Mouse (Mus musculus): ENCODE results near the gene Fam83c.
A peak's percentile ranks its signal among the peaks of the same experiment; 100 is the strongest.

Fam83c gene

GRCm38 (mm10) chr2:155826630-155827424 lies 7.8 kb downstream of the Fam83c start, which contains the start of gene Eif6:
Gene Eif6, minus strand, starts transcription at chr2:155826925.
- peak; percentile 84 for DNase-seq (ENCODE audit: low spot score)

- DNase-seq (ENCODE audit: low spot score): no peak
Observed at GRCm38 (mm10) chr2:155825904-155826629, 8.6 kb downstream of the Fam83c start.

DNA sequence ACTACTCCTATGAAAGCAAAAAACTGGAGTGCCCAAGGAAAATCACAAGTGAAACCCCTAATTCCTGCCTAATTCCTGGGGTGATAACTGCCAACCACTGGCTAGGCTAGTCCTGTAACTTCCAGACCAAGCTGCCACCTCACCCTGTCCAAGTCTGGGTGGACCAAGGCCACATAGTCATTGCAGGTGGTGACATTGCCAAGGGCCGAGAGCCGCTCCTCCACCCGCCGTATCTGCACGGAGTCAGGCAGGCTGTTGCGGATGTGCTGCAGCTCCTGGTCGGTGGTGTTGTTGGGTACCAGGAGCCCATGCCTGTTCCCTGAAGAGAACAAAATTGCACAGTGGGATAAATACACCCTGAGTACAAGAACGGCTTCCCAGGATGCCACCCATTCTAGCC lies 10.9 kb downstream of the Fam83c start:
- no peak for DNase-seq (ENCODE audit: low spot score)

DNA sequence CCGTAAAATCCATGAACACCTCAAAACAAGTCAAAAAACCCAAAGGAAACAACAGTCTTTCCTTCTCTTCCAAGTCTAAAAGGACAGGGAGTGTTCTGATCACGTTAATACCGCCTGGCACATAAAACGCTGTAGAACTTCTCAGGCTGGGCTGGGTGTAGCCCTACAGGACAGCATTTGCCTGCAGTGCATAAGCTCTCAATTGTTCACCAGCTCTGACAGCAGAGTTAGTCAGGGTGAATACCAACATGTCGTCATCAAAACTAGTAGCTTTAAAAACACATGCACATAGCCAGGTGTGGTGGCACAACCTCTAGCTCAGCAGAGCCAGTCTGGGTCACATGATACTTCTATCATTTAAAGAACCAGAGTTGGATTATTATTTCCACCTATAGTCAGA lies 13.9 kb downstream of the Fam83c start:
- DNase-seq (ENCODE audit: low spot score): no peak

GRCm38 (mm10) chr2:155819449-155820251 lies 15.0 kb downstream of the Fam83c start:
- no peak for DNase-seq (ENCODE audit: low spot score)

GRCm38 (mm10) chr2:155819392-155819448 lies 15.4 kb downstream of the Fam83c start, which contains the start of gene BC029722:
Gene BC029722, minus strand, starts transcription at chr2:155819426.
- no peak for DNase-seq (ENCODE audit: low spot score)

GRCm38 (mm10) chr2:155818596-155819391 lies 15.9 kb downstream of the Fam83c start:
- peak; percentile 95 for DNase-seq (ENCODE audit: low spot score)

- peak; percentile 49 for DNase-seq (ENCODE audit: low spot score)
Observed at GRCm38 (mm10) chr2:155817301-155818245, 17.1 kb downstream of the Fam83c start.

GRCm38 (mm10) chr2:155816179-155816578 lies 18.5 kb downstream of the Fam83c start:
- DNase-seq (ENCODE audit: low spot score): no peak

DNA sequence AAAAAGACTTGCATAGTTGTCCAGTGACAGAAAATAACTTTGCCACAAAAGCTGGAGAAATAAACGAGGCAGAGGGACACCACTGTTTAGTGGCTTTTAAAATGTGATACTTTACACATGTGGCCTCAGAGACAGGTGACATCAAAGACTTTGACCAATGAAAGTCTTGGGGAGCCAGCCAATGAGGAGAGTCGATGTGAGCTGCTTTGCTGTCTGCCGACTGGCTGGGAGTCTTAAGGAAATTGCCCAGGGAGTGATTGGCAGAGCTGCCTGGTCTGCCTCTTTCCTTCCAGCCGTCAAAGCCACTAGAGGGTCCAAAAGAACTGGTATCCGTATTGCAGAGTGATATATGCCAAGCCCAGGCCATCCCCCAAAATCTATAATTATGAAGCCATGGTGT lies 19.8 kb downstream of the Fam83c start:
- no peak for DNase-seq (ENCODE audit: low spot score)

DNA sequence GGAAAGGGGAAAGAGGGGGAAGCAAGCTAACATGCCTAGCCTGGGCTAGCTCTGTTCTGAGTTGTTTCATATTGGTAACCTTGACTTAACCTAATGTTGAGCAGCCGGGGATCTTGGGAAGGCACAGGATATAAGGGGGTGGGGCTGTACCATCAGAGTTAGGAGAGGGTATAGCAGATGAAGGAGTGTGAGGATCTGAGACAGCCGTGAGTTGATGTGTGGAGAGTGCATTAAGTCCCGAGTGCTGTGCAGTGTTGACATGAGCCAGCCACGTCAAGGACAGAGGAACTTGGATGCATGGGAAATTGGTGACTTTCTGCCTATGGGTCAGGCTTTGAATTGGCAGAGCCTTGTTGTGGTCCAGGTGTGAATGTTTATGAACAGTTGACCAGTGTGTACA lies 22.0 kb downstream of the Fam83c start:
- no peak for DNase-seq (ENCODE audit: low spot score)

GRCm38 (mm10) chr2:155811821-155812396 lies 22.7 kb downstream of the Fam83c start:
- peak; percentile 71 for DNase-seq (ENCODE audit: low spot score)

DNA sequence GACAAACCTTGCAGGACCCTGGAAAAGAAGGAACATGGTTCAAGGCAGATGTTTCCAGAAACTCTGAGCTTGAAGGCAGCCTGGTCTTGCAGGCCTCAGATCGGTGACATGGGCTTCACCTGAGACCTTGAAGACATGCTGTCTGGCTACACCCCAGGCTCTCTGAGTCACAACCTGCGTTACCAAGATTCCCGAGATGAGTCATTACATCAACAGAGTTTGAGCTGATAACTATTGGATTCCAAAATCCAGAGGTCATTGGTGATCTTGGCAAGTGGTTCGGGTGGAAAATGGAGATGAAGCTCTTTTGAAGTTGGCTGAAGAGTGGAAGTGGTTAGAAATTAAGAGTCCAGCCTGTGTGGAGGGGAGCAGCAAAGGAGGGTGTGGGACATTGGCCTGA lies 25.0 kb downstream of the Fam83c start:
- no peak for DNase-seq (ENCODE audit: low spot score)

GRCm38 (mm10) chr2:155807408-155807807 lies 27.2 kb downstream of the Fam83c start:
- DNase-seq (ENCODE audit: low spot score): no peak

DNA sequence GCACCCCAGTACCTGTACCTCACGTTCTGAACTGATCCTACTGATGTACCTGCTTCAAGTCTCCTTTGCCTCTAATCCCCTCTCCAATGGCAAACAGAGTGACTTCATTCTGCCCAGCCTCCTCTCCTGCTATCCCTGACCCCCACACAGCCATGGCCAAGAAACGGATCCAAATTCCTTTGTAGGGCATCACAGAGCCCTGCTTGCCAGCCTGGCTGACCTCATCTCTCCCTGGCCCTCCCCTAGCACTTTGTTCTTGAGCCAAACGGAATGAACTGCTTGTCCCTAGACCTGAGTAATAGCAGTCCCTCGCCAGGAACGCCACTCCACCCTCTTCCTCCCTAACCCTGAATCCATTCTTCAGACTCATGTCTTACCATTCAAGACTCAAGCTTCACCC lies 28.1 kb downstream of the Fam83c start:
- no peak for DNase-seq (ENCODE audit: low spot score)

GRCm38 (mm10) chr2:155805925-155806255 lies 28.8 kb downstream of the Fam83c start:
- DNase-seq (ENCODE audit: low spot score): no peak

DNA sequence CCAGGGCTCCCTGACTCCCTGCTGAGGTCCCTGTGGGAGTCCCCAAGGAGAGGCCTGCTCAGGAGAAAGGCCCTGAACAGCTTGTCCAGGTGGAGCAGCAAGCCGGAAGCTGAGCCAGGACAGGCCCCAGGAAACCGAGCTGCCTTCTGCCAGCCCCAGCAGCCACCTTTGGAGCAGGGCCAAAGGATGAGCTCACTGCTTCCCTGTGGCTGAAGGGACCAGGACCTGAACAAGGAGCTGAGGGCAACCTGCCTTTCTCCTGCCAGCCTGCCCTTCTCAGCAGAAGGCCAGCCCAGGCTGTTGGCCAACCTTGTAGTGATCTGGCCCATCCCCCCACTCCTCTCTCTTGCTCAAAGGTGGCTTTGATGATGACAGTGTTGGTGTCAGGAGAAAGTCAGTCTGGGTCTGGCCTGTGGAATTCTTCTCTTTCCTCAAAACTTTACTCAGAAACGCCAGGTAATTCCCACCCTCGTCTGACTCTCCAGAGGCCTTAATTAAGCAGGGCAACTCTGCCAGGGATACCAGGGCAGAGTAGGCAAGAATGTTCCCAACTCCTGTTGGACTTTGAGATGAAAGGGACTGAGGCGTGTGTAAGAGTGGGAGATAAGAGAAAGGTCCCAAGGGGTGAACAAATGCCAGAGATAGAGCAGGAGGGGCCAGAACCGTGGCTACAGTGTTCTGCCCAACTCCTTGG lies 29.3 kb downstream of the Fam83c start:
- DNase-seq (ENCODE audit: low spot score): peak; percentile 34

DNA sequence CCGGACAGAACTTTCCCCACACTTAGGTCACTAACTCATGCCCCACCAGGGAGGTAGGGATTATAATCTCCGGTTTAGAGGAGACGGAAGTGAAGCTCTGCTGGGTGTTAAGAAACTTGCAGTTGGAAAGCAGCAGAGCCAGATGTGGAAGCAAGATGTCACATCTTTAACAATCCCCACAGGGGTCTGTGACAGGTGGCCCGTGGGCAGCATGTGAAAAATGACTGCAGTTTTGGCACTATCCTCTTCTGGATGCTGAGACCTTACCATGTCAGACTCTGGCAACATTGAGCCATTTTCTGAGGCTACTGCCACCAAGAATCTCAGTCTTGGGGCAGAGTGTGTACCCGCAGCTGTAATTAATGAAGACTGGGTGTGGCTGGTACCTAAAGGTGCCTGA lies 30.6 kb downstream of the Fam83c start:
- no peak for DNase-seq (ENCODE audit: low spot score)

DNA sequence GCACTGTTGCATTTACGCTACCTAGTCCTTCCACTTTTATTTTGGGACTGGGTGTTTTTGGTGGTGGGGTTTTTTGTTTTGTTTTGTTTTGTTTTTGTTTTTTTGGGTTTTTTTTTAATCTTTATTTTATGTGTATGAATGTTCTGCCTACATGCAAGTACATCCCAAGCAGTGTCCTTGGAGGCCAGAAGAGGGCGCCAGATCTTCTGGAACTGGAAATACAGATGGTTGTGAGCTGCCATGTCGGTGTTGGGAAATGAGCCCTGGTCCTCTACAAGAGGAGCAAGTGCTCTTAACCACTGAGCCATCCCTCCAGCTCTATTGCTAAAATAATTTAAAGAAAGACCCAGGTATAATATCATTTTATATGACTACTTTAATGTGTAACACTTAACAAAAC lies 31.9 kb downstream of the Fam83c start:
- DNase-seq (ENCODE audit: low spot score): no peak

DNA sequence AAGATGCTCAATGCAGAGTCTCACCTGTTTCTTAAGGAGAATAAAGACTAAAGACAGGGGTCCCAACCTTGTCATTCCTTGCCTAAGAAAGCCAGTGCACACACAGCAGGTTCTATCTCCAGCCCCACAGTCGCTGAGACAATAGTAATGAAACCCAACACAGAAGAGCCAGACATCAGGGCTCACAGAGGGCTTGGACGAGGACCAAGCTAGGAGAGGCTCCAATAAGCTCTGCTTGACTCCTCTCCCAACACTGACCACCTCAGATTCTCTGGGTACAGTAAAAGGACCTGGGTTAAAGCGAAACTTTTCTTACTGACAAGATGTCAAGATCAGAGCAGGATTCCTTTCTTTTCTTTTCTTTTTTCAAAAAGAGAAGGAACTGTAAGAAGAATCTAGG lies 36.0 kb downstream of the Fam83c start:
- no peak for DNase-seq (ENCODE audit: low spot score)
